Mouse (Mus musculus) E14TG2a.4 (cell line): ENCODE data around the gene Klhdc2.

Source experiments
- H3K27me3 ChIP-seq: 2 replicates; pipeline ENCODE4 v1.6.1; 2014; ENCODE audit warnings: low read length, control low read depth; ENCODE audit not compliant: insufficient read depth
- H3K36me3 ChIP-seq: 2 replicates; pipeline ENCODE4 v1.6.1; 2014; ENCODE audit warnings: low read length, control low read depth; ENCODE audit not compliant: insufficient read depth
- H3K4me1 ChIP-seq: replicated peaks from 2 replicates; pipeline ENCODE4 v1.6.1; 2014; ENCODE audit warnings: low read depth, low read length, control low read depth
- H3K4me3 ChIP-seq: replicated peaks from 2 replicates; pipeline ENCODE4 v1.5.1; 2014; ENCODE audit warnings: mild to moderate bottlenecking, low read length
- H3K9me3 ChIP-seq: 2 replicates; pipeline ENCODE4 v1.6.1; 2014; ENCODE audit warnings: low read length, control low read depth
- NANOG ChIP-seq: IDR thresholded peaks from 2 replicates; pipeline ENCODE4 v1.6.1; 2014; ENCODE audit warnings: borderline replicate concordance, low read length, mixed read lengths
- POU5F1 ChIP-seq: IDR thresholded peaks from 2 replicates; pipeline ENCODE4 v1.6.1; 2014; ENCODE audit warnings: low read length, borderline replicate concordance

Klhdc2 gene

DNA sequence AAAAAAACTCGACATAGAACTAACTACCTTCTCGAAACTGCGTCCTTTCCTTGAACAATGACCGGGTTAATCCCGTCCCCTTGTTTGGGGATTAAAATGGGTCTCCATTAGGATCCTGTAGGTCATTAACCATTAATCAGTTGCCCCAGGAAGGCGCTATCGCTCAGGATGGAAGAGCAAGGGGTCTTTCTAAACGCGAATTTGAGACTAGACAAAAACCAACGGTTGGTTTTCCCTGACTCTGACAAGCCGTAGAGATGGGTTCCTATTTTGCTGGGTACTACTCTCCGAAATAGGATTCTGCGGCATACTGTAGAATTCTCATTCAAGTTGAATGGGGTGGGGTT, 60.8 kb downstream of the Klhdc2 start:
- Histone ChIP-seq H3K9me3 (no peaks in the 10 kb centered on the region), H3K27me3 (no peaks in the 10 kb centered on the region), H3K4me3 (peak overlapping the region; percentile 90), H3K36me3 (peaks cover 29% of the 10 kb centered on the region), H3K4me1 (peaks cover 18% of the 10 kb centered on the region)
- TF ChIP-seq NANOG (no peak), POU5F1 (no peak)
